Mouse (Mus musculus) liver, embryonic 12.5 days (tissue): ENCODE results near the gene Ngdn. TPM values are rescaled to one million over a fixed set of nuclear protein-coding genes. Genes with fewer than 3 reads are reported as not detected.
"Not testable (repeated sequence)": the region's sequence is repeated elsewhere in the genome, so short reads cannot be mapped to it uniquely, and the experiment has no call there.

ENCODE experiments used
- ATAC-seq: fragments of 200-750 bp; cut with Nextera tagmentation; 2 replicates; pipeline ENCODE4 v1.8.0; 2017; ENCODE audit warnings: moderate number of reproducible peaks, mild to moderate bottlenecking, moderate library complexity
- H3K27ac ChIP-seq: fragments of 300-500 bp; sonication (generic); 2 replicates; pipeline ENCODE4 v1.5.1; 2016; ENCODE audit warnings: mild to moderate bottlenecking
- H3K27me3 ChIP-seq: fragments of 300-500 bp; sonication (generic); replicated peaks from 2 replicates; pipeline ENCODE4 v1.6.1; 2016; ENCODE audit warnings: mild to moderate bottlenecking, moderate library complexity
- H3K36me3 ChIP-seq: fragments of 300-500 bp; sonication (generic); 2 replicates; pipeline ENCODE4 v1.6.1; 2016; ENCODE audit warnings: mild to moderate bottlenecking, moderate library complexity
- H3K4me1 ChIP-seq: fragments of 300-500 bp; sonication (generic); 2 replicates; pipeline ENCODE4 v1.6.1; 2016
- H3K4me2 ChIP-seq: fragments of 300-500 bp; sonication (generic); 2 replicates; pipeline ENCODE4 v1.6.1; 2016; ENCODE audit warnings: mild to moderate bottlenecking, moderate library complexity
- H3K4me3 ChIP-seq: fragments of 300-500 bp; sonication (generic); 2 replicates; pipeline ENCODE4 v1.5.1; 2016; ENCODE audit warnings: mild to moderate bottlenecking, moderate library complexity
- H3K9ac ChIP-seq: fragments of 300-500 bp; sonication (generic); 2 replicates; pipeline ENCODE4 v1.6.1; 2016; ENCODE audit warnings: mild to moderate bottlenecking, moderate library complexity
- H3K9me3 ChIP-seq: fragments of 300-500 bp; sonication (generic); replicated peaks from 2 replicates; pipeline ENCODE4 v1.6.1; 2016; ENCODE audit warnings: mild to moderate bottlenecking, moderate library complexity
- WGBS: fragments of 180-500 bp; shearing (Covaris S2); methylation state at CpG from one replicate; pipeline ENCODE4 v1.1.7; 2016; ENCODE audit not compliant: insufficient replicate concordance; 5-methylcytosine and 5-hydroxymethylcytosine counted together
- polyA plus RNA-seq: library from polyadenylated mRNA; unstranded; fragments of >200 nt; fragmentation: Nextera tagmentation; extraction: Ambion mirVana; gene quantifications from 2 replicates; pipeline ENCODE4 v1.2.1, GENCODE M21; 2016

The Ngdn gene
- polyA plus RNA-seq, 1 experiment from 2014 or later, result 57.5 TPM

DNA sequence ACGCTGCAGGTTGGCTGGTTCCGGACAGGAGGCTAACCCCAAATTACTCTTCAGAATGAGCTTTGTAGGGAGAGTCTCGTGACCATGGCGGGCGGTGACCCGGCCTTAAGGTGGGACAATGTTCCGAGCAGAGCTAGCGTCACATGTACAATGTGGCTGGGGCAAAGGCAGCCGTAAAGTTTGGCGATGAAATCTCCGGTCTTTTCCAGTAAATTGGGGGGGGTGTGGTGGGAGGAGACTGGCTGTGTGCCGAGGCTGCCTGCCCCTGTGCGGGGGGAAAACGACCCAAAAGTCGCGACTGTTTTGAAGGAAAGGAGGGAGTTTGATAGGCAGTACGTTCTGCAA, 485 bp downstream of the Ngdn start:
- ATAC-seq, result no peak

GRCm38 (mm10) chr14:55016876-55017275, 1.6 kb downstream of the Ngdn start:
- 85% methylated on average over 16 of the region's 16 CpGs for WGBS
- H3K4me2 ChIP-seq, result peak overlapping the region; percentile 79
- H3K4me3 ChIP-seq, result no peak overlapping the region

More for the DNA sequence above, 485 bp downstream of the Ngdn start:
- Histone ChIP-seq H3K4me3 (peak overlapping the region; percentile 73), H3K36me3 (peaks cover 41% of the 10 kb centered on the region), H3K27ac (peak overlapping the region; percentile 80), H3K9ac (peak overlapping the region; percentile 80), H3K27me3 (0 out of 2 replicates have a peak, but pooled peaks cover 2% of the 10 kb centered on the region), H3K9me3 (no peaks in the 10 kb centered on the region), H3K4me1 (peaks cover 18% of the 10 kb centered on the region), H3K4me2 (peak overlapping the region; percentile 79)
- WGBS, result 0% methylated on average over 17 of the region's 17 CpGs

DNA sequence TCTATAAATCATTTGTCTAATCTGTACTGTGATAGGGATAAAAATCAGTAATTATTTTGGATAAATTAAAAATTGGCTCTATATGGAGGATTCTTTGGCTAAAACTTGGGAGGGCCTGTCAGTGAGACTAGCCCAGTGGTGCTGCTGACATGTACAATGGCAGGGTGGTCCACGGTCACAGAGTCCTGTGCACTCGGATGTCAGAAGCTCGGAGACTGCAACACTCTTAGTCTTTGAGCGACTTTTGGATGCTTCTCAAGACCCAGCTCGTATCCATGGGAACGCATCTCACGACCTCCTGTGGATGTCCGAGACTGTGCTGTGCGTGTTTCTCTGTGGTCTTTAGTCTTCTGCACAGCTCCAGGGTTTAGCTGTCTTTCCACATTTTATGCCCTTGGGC, 5.1 kb downstream of the Ngdn start:
- 90% methylated on average over 9 of the region's 9 CpGs for WGBS
- Histone ChIP-seq H3K27me3 (no peaks in the 10 kb centered on the region), H3K27ac (no peak overlapping the region), H3K9me3 (no peaks in the 10 kb centered on the region), H3K9ac (no peak overlapping the region), H3K4me1 (peaks cover 14% of the 10 kb centered on the region), H3K4me3 (no peak overlapping the region), H3K4me2 (no peak overlapping the region), H3K36me3 (peaks cover 87% of the 10 kb centered on the region)
- no peak for ATAC-seq

More at GRCm38 (mm10) chr14:55016876-55017275, 1.6 kb downstream of the Ngdn start:
- no peak for ATAC-seq
- H3K9ac ChIP-seq, result 0 out of 2 replicates have a peak overlapping the region, but pooled peaks have one; percentile 31
- H3K27me3 ChIP-seq, result 0 out of 2 replicates have a peak, but pooled peaks cover 2% of the 10 kb centered on the region
- no peaks in the 10 kb centered on the region for H3K9me3 ChIP-seq
- no peak overlapping the region for H3K27ac ChIP-seq
- H3K36me3 ChIP-seq, result peaks cover 52% of the 10 kb centered on the region
- H3K4me1 ChIP-seq, result peaks cover 18% of the 10 kb centered on the region

DNA sequence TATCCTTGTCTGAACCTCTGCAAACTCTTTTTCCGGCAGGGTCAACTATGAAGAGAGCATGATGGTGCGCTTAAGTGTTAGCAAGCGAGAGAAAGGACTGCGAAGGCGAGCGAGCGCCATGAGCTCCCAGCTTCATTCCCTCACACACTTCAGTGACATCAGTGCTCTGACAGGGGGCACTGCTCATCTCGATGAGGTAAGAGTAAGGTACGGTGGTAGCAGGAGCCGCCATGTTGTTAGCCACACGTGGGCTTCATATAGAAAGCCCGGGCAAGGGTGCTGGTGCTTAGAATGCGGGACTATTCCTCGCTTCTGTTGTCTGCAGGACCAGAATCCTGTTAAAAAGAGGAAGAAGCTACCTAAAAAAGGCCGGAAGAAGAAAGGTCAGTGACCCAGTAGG, 7.8 kb downstream of the Ngdn start:
- WGBS, result 85% methylated on average over 15 of the region's 15 CpGs
- no peak for ATAC-seq
- peaks cover 78% of the 10 kb centered on the region for H3K36me3 ChIP-seq

GRCm38 (mm10) chr14:55024236-55024635, 9.0 kb downstream of the Ngdn start:
- H3K4me3 ChIP-seq, result no peak overlapping the region
- H3K4me2 ChIP-seq, result no peak overlapping the region
- H3K36me3 ChIP-seq, result peaks cover 68% of the 10 kb centered on the region
- H3K9me3 ChIP-seq, result no peaks in the 10 kb centered on the region
- no peak overlapping the region for H3K27ac ChIP-seq
- no peak for ATAC-seq
- no peak overlapping the region for H3K9ac ChIP-seq
- peaks cover 11% of the 10 kb centered on the region for H3K4me1 ChIP-seq
- 66% methylated on average over 7 of the region's 7 CpGs for WGBS
- no peaks in the 10 kb centered on the region for H3K27me3 ChIP-seq

More for the DNA sequence above, 7.8 kb downstream of the Ngdn start:
- no peaks in the 10 kb centered on the region for H3K27me3 ChIP-seq
- H3K27ac ChIP-seq, result no peak overlapping the region
- no peaks in the 10 kb centered on the region for H3K9me3 ChIP-seq
- no peaks in the 10 kb centered on the region for H3K4me1 ChIP-seq
- no peak overlapping the region for H3K4me3 ChIP-seq
- H3K9ac ChIP-seq, result no peak overlapping the region
- no peak overlapping the region for H3K4me2 ChIP-seq

DNA sequence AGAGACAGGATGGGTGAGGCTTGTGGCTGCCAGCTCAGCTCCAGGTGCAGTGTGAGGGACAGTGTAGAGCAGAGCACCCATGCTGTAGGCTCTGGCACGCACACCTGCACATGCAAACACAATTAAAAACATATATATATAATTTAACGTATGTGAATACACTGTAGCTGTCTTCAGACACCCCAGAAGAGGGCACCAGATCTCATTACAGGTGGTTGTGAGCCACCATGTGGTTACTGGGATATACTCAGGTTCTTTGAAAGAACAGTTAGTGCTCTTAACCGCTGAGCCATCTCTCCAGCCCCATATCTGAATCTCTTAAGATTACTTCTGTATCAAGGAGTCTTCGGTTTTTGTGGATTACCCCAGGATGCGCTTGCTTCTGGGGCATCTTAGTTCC, 10.3 kb downstream of the Ngdn start:
- H3K4me1 ChIP-seq, result peaks cover 16% of the 10 kb centered on the region
- H3K9me3 ChIP-seq, result no peaks in the 10 kb centered on the region
- H3K9ac ChIP-seq, result no peak overlapping the region
- no peak overlapping the region for H3K4me2 ChIP-seq
- no peak overlapping the region for H3K4me3 ChIP-seq
- peaks cover 55% of the 10 kb centered on the region for H3K36me3 ChIP-seq
- no peak for ATAC-seq
- no peak overlapping the region for H3K27ac ChIP-seq
- 78% methylated on average over 5 of the region's 5 CpGs for WGBS
- no peaks in the 10 kb centered on the region for H3K27me3 ChIP-seq

- Histone ChIP-seq H3K4me2 (no peak overlapping the region), H3K9ac (no peak overlapping the region), H3K9me3 (no peaks in the 10 kb centered on the region), H3K4me3 (no peak overlapping the region), H3K27me3 (no peaks in the 10 kb centered on the region), H3K4me1 (peaks cover 16% of the 10 kb centered on the region), H3K27ac (no peak overlapping the region), H3K36me3 (peaks cover 37% of the 10 kb centered on the region)
- ATAC-seq, result no peak
- WGBS, result 29% methylated on average over 5 of the region's 5 CpGs
Observed at GRCm38 (mm10) chr14:55027251-55027650, 12.0 kb downstream of the Ngdn start.

GRCm38 (mm10) chr14:55027653-55028052, 12.4 kb downstream of the Ngdn start:
- Histone ChIP-seq H3K9me3 (no peaks in the 10 kb centered on the region), H3K27ac (no peak overlapping the region), H3K36me3 (peaks cover 33% of the 10 kb centered on the region), H3K9ac (no peak overlapping the region), H3K27me3 (no peaks in the 10 kb centered on the region), H3K4me2 (no peak overlapping the region), H3K4me1 (peaks cover 16% of the 10 kb centered on the region), H3K4me3 (no peak overlapping the region)
- ATAC-seq, result no peak
- WGBS, result 40% methylated on average over 6 of the region's 6 CpGs

DNA sequence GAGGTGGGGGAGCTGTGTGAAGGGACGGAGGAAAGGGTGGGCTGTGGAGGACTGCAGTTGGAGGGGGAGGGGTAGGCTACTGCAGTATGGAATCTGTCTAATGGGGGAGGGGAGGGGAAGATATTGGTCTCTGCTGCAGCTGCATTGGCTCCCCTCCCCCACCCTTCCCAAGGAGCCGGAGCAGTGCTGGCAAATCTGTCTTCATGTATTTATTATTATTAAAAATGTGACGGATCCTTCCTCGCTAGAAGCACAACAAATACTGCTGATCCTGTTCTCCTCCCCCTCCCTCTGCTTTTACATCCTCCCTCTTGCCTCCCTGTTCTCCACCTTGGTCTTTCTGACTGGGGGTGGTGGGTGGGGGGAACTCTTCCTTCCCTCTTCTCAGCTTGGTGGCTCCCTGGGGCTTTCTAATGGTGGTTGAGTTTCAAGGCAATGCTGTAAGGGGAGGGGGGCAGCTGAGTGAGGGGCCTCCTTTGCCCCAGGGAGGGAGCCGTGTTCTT, 13.1 kb downstream of the Ngdn start:
- H3K4me3 ChIP-seq, result no peak overlapping the region
- H3K9me3 ChIP-seq, result no peaks in the 10 kb centered on the region
- peaks cover 26% of the 10 kb centered on the region for H3K36me3 ChIP-seq
- 28% methylated on average over 5 of the region's 5 CpGs for WGBS
- ATAC-seq, result no peak
- H3K27me3 ChIP-seq, result no peaks in the 10 kb centered on the region
- no peak overlapping the region for H3K4me2 ChIP-seq
- no peak overlapping the region; the same call in 1 of the 2 replicates for H3K9ac ChIP-seq
- peaks cover 16% of the 10 kb centered on the region for H3K4me1 ChIP-seq
- no peak overlapping the region for H3K27ac ChIP-seq

DNA sequence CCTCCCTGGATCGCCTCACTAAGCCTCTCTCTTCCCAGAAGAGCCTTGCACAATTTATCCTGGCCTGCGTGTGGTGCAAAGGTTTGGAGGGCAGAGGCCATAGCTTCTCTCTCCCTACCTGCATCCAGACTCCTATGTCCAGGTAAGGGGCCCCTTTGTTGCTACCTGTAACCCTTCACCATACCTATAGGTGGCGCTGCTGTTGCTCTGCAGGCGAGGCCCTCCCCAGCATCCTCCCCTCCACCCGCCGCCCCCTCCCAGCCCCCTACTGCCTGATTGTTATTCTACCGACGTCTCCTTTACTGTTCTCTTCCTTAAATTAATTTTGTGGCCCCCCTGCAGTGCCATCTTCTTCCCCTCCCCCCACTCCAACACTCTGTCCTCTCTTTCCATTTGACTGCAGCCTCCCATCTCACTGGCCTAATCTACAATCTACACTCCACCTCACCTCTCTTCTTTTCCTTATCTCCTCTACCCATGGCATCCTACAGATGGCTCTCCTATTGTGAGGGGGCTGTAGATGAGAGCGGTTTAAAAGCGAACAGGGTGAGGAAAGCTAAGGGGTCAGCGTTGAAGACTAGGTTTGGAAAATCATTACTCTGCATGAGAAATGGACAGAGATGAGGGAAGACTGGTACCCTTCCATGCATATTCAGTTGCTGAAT, 13.9 kb downstream of the Ngdn start:
- Histone ChIP-seq H3K27me3 (no peaks in the 10 kb centered on the region), H3K9ac (no peak overlapping the region), H3K4me1 (peaks cover 16% of the 10 kb centered on the region), H3K4me3 (no peak overlapping the region), H3K36me3 (peaks cover 18% of the 10 kb centered on the region), H3K9me3 (no peaks in the 10 kb centered on the region), H3K4me2 (peak overlapping the region; percentile 43), H3K27ac (no peak overlapping the region)
- 12% methylated on average over 10 of the region's 11 CpGs for WGBS
- peak; percentile 63 for ATAC-seq

- H3K9ac ChIP-seq, result no peak overlapping the region
- no peak overlapping the region for H3K4me2 ChIP-seq
- no peak for ATAC-seq
- H3K27me3 ChIP-seq, result peaks cover 5% of the 10 kb centered on the region
- WGBS, result 57% methylated on average over 19 of the region's 19 CpGs
- no peak overlapping the region for H3K27ac ChIP-seq
- H3K4me3 ChIP-seq, result no peak overlapping the region
- no peaks in the 10 kb centered on the region for H3K36me3 ChIP-seq
- no peaks in the 10 kb centered on the region for H3K9me3 ChIP-seq
- H3K4me1 ChIP-seq, result peaks cover 16% of the 10 kb centered on the region
Observed at GRCm38 (mm10) chr14:55032695-55033225, 17.5 kb downstream of the Ngdn start.

DNA sequence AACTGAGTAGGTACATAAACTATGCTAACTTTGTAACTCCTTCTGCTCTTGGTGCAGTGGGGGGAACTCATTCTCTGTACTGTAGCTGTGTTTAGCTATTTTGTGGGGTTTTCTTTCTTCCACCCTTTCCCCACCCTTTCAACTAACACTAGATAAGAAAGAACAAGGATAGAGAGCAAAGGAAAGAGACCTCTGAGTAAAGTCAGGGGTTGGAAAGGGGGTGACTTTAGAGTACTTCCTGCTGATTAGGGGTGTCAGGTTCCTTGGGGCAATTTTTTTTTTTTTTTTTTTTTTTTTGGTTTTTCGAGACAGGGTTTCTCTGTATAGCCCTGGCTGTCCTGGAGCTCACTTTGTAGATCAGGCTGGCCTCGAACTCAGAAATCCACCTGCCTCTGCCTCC, 28.4 kb downstream of the Ngdn start:
- H3K36me3 ChIP-seq, H3K9me3 ChIP-seq, H3K9ac ChIP-seq, H3K4me3 ChIP-seq, H3K4me2 ChIP-seq, H3K4me1 ChIP-seq, H3K27ac ChIP-seq, ATAC-seq, H3K27me3 ChIP-seq: not testable (repeated sequence)
- WGBS, result 73% methylated on average over 1 of the region's 2 CpGs
